Mouse (Mus musculus): ENCODE results near the gene Slc35d2. TPM values are rescaled to one million over a fixed set of nuclear protein-coding genes. Genes with fewer than 3 reads are reported as not detected.

The Slc35d2 gene
- 4.0 and 4.2 TPM in 2 replicates for polyA plus RNA-seq (2016; fragmentation: Nextera tagmentation; extraction: Ambion mirVana)

- WGBS: 10% methylated on average over 44 of the region's 44 CpGs
- Histone ChIP-seq H3K4me3 (peak within 1 kb of the TSS; percentile 47), H3K27ac (no peak within 1 kb of the TSS), H3K4me1 (0 out of 2 replicates have a peak, but pooled peaks cover 5% of the 10 kb centered on the region), H3K9me3 (no peaks in the 10 kb centered on the region), H3K4me2 (replicated peaks) (peak within 1 kb of the TSS; percentile 84), H3K27me3 (replicated peaks) (no peaks in the 10 kb centered on the region), H3K36me3 (no peaks in the 10 kb centered on the region), H3K9ac (peak within 1 kb of the TSS; percentile 64)
- peak; percentile 73 for ATAC-seq (ENCODE audit: low FRiP score, low read depth)
Observed at GRCm38 (mm10) chr13:64128858-64129615, at the start of gene Slc35d2. Gene Slc35d2, minus strand, starts transcription at chr13:64129368.

- Histone ChIP-seq H3K4me1 (no peaks in the 10 kb centered on the region), H3K4me3 (no peak overlapping the region), H3K27ac (no peak overlapping the region), H3K36me3 (peaks cover 52% of the 10 kb centered on the region), H3K9me3 (no peaks in the 10 kb centered on the region), H3K27me3 (replicated peaks) (no peaks in the 10 kb centered on the region), H3K9ac (no peak overlapping the region), H3K4me2 (replicated peaks) (no peak overlapping the region)
- WGBS: 89% methylated on average over 7 of the region's 7 CpGs
- no peak for ATAC-seq (ENCODE audit: low FRiP score, low read depth)
Observed at GRCm38 (mm10) chr13:64178000-64178399, 48.8 kb upstream of the Slc35d2 start.

DNA sequence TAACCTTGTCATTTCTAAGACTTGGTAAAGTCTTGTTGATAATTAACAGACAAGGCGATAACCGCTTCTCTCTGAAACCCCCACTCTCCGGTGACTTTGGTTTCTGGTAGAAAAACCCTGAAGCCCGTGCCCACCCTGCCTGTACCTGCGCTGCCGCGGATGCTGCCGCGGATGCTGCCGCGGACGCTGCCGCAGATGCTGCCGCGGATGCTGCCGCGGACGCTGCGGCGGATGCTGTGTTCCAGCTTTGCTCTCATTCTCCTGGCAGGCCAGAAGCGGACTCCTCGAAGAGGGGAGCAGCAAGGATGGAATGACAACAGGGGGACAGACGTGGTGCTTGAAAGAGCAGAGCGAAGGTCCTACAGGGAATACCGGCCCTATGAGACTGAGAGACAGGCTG lies 40.6 kb upstream of the Slc35d2 start:
- ATAC-seq (ENCODE audit: low FRiP score, low read depth): no peak
- H3K4me1 ChIP-seq: no peaks in the 10 kb centered on the region
- H3K4me3 ChIP-seq: no peak overlapping the region
- H3K4me2 ChIP-seq (replicated peaks): no peak overlapping the region
- no peaks in the 10 kb centered on the region for H3K27me3 ChIP-seq (replicated peaks)
- H3K9ac ChIP-seq: no peak overlapping the region
- peaks cover 79% of the 10 kb centered on the region for H3K36me3 ChIP-seq
- WGBS: 97% methylated on average over 25 of the region's 25 CpGs
- no peak overlapping the region for H3K27ac ChIP-seq
- peaks cover 49% of the 10 kb centered on the region for H3K9me3 ChIP-seq

- WGBS: 22% methylated on average over 13 of the region's 13 CpGs
- Histone ChIP-seq H3K36me3 (peaks cover 18% of the 10 kb centered on the region), H3K9ac (peak overlapping the region; percentile 89), H3K27me3 (replicated peaks) (no peaks in the 10 kb centered on the region), H3K4me3 (peak overlapping the region; percentile 81), H3K4me1 (peaks cover 13% of the 10 kb centered on the region), H3K27ac (no peak overlapping the region), H3K4me2 (replicated peaks) (peak overlapping the region; percentile 98), H3K9me3 (peaks cover 11% of the 10 kb centered on the region)
- no peak for ATAC-seq (ENCODE audit: low FRiP score, low read depth)
Observed at GRCm38 (mm10) chr13:64163147-64163715, 34.1 kb upstream of the Slc35d2 start.

GRCm38 (mm10) chr13:64162626-64163025 lies 33.5 kb upstream of the Slc35d2 start:
- H3K9me3 ChIP-seq: peaks cover 10% of the 10 kb centered on the region
- peaks cover 16% of the 10 kb centered on the region for H3K36me3 ChIP-seq
- H3K4me3 ChIP-seq: peak overlapping the region; percentile 81
- peak overlapping the region; percentile 89 for H3K9ac ChIP-seq
- H3K4me2 ChIP-seq (replicated peaks): peak overlapping the region; percentile 98
- peak; percentile 6 for ATAC-seq (ENCODE audit: low FRiP score, low read depth)
- H3K27ac ChIP-seq: peak overlapping the region; percentile 51; the same call in 1 of the 2 replicates
- no peaks in the 10 kb centered on the region for H3K27me3 ChIP-seq (replicated peaks)
- WGBS: under 1% methylated on average over 14 of the region's 14 CpGs
- peaks cover 13% of the 10 kb centered on the region for H3K4me1 ChIP-seq

DNA sequence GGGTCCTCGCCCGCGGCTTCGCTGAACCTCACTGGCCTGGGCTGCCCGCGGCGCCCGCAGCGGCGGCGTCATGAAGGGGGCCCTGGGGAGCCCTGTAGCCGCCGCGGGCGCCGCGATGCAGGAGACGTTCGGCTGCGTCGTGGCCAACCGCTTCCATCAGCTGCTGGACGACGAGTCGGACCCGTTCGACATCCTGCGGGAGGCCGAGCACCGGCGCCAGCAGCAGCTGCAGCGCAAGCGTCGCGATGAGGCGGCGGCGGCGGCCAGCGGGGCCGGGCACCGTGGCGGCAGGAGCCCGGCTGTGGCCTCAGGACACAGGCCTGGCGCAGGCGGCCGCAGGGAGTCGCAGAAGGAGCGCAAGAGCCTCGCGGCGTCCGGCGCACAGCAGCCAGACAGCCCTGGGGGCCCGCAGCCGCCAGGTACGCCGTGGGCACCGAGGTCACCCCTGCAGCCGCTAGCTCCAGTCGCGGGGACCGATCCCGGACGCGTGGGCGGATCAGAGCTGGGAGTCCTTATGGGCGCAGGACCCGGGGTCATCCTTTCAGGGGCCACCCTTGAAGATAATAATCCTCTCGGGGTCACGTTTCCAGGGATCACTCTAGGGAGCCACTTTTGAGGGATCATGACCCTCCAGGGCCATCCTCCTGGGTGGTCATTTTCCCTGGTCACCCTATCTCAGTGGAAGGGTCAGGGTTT lies 32.9 kb upstream of the Slc35d2 start:
- WGBS: under 1% methylated on average over 70 of the region's 71 CpGs
- H3K9me3 ChIP-seq: peaks cover 6% of the 10 kb centered on the region
- no peaks in the 10 kb centered on the region for H3K27me3 ChIP-seq (replicated peaks)
- H3K4me3 ChIP-seq: peak overlapping the region; percentile 81
- peak overlapping the region; percentile 98 for H3K4me2 ChIP-seq (replicated peaks)
- H3K4me1 ChIP-seq: peaks cover 13% of the 10 kb centered on the region
- H3K36me3 ChIP-seq: peaks cover 12% of the 10 kb centered on the region
- peak; percentile 74 for ATAC-seq (ENCODE audit: low FRiP score, low read depth)
- peak overlapping the region; percentile 51 for H3K27ac ChIP-seq
- peak overlapping the region; percentile 89 for H3K9ac ChIP-seq

GRCm38 (mm10) chr13:64161548-64161915 lies 32.4 kb upstream of the Slc35d2 start, which contains the start of gene Habp4:
Gene Habp4, plus strand, starts transcription at chr13:64161824.
- peak within 1 kb of the TSS; percentile 89 for H3K9ac ChIP-seq
- under 1% methylated on average over 30 of the region's 31 CpGs for WGBS
- peak within 1 kb of the TSS; percentile 81 for H3K4me3 ChIP-seq
- ATAC-seq (ENCODE audit: low FRiP score, low read depth): peak; percentile 96
- peak within 1 kb of the TSS; percentile 51 for H3K27ac ChIP-seq
- peaks cover 13% of the 10 kb centered on the region for H3K4me1 ChIP-seq
- H3K27me3 ChIP-seq (replicated peaks): no peaks in the 10 kb centered on the region
- H3K36me3 ChIP-seq: peaks cover 6% of the 10 kb centered on the region
- 0 out of 2 replicates have a peak, but pooled peaks cover under 1% of the 10 kb centered on the region for H3K9me3 ChIP-seq
- peak within 1 kb of the TSS; percentile 98 for H3K4me2 ChIP-seq (replicated peaks)

DNA sequence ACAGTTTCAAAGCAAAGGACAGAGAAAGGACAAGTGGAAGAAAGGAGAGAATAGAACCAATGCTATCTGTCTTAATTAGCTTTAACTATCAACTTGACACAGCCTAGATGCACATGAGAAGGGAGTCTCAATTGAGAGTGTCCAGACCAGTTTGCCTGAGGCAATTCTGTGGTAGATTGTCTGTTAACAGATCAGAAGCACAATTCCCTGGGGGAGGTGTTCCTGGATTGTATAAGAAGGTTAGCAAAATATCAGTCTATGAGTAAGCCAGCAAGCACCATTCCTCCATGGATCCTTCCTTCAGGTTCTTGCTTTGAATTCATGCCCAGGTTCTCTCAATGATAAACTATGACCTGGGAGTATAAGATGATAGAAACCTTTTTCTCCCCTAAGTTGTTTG lies 27.8 kb upstream of the Slc35d2 start:
- no peak overlapping the region for H3K9ac ChIP-seq
- no peaks in the 10 kb centered on the region for H3K9me3 ChIP-seq
- H3K36me3 ChIP-seq: no peaks in the 10 kb centered on the region
- no peak overlapping the region for H3K27ac ChIP-seq
- no peaks in the 10 kb centered on the region for H3K27me3 ChIP-seq (replicated peaks)
- no peak for ATAC-seq (ENCODE audit: low FRiP score, low read depth)
- H3K4me2 ChIP-seq (replicated peaks): no peak overlapping the region
- no peak overlapping the region for H3K4me3 ChIP-seq
- peaks cover 6% of the 10 kb centered on the region for H3K4me1 ChIP-seq

DNA sequence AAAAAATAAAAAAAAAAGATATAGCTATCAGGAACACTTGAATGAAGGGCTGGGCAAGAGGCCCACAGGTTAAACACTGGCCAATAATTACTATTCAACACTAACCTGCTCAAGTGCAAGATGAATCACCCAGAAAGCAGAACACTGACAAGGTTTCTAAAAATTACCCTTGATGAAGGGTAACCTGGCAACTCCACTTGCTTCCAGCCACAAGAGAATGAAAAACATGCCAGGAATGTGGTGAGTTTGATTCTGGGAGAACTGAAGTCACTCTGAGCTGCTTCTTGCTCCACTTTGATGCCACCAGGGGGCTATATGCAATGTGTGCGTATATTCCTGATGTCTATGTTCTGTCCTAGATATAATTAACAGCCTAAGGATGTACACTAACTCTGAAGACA lies 26.0 kb upstream of the Slc35d2 start:
- H3K4me1 ChIP-seq: peaks cover 16% of the 10 kb centered on the region; the same call in 1 of the 2 replicates
- no peaks in the 10 kb centered on the region for H3K9me3 ChIP-seq
- H3K27me3 ChIP-seq (replicated peaks): no peaks in the 10 kb centered on the region
- WGBS: 14% methylated on average over 1 of the region's 1 CpGs
- H3K9ac ChIP-seq: no peak overlapping the region
- H3K27ac ChIP-seq: no peak overlapping the region
- H3K4me2 ChIP-seq (replicated peaks): no peak overlapping the region
- no peak overlapping the region for H3K4me3 ChIP-seq
- no peaks in the 10 kb centered on the region for H3K36me3 ChIP-seq
- ATAC-seq (ENCODE audit: low FRiP score, low read depth): no peak

GRCm38 (mm10) chr13:64154651-64155050 lies 25.5 kb upstream of the Slc35d2 start:
- H3K27ac ChIP-seq: no peak overlapping the region
- peaks cover 20% of the 10 kb centered on the region; the same call in 1 of the 2 replicates for H3K4me1 ChIP-seq
- no peak overlapping the region for H3K4me2 ChIP-seq (replicated peaks)
- no peaks in the 10 kb centered on the region for H3K9me3 ChIP-seq
- no peaks in the 10 kb centered on the region for H3K36me3 ChIP-seq
- no peak overlapping the region for H3K4me3 ChIP-seq
- no peak overlapping the region for H3K9ac ChIP-seq
- no peak for ATAC-seq (ENCODE audit: low FRiP score, low read depth)
- 50% methylated on average over 2 of the region's 2 CpGs for WGBS
- H3K27me3 ChIP-seq (replicated peaks): no peaks in the 10 kb centered on the region

DNA sequence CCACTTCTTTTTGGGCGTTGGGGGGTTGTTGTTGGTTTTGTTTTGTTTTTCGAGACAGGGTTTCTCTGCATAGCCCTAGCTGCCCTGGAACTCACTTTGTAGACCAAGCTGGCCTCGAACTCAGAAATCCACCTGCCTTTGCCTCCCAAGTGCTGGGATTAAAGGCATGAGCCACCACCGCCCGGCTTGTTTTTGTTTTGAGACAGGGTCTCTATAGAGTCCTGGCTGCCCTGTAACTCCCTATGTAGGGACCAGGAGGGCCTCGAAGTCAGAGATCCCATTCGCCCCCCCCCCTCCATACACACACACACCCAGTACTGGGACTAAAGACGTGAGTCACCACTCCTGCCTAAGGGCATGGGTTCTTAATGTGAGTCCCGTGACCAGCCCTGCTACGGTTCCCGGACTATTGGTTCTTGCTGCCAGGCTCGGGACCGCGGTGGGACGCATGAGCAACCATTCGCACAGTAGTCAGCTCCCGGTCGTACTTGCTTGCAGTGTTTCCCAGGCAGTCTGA lies 24.6 kb upstream of the Slc35d2 start:
- Histone ChIP-seq H3K27ac (peak overlapping the region; percentile 72; the same call in 1 of the 2 replicates), H3K4me2 (replicated peaks) (peak overlapping the region; percentile 93), H3K27me3 (replicated peaks) (no peaks in the 10 kb centered on the region), H3K9ac (0 out of 2 replicates have a peak overlapping the region, but pooled peaks have one; percentile 26), H3K4me3 (peak overlapping the region; percentile 90), H3K9me3 (no peaks in the 10 kb centered on the region), H3K4me1 (peaks cover 20% of the 10 kb centered on the region; the same call in 1 of the 2 replicates), H3K36me3 (no peaks in the 10 kb centered on the region)
- under 1% methylated on average over 18 of the region's 18 CpGs for WGBS
- peak; percentile 56 for ATAC-seq (ENCODE audit: low FRiP score, low read depth)

Data from neural tube, embryonic 12.5 days (tissue).